Mouse (Mus musculus) cerebellum, postnatal 36 days (tissue): ENCODE results near the gene Gm5415.
"Not testable (repeated sequence)": the region's sequence is repeated elsewhere in the genome, so short reads cannot be mapped to it uniquely, and the experiment has no call there.

Experiments
- DNase-seq, 2 experiments: peaks; one replicate each; pipeline ENCODE4 v3.0.0; 2021 to 2022; ENCODE audit warnings: mixed read lengths in 2 of 2

Gm5415 gene

GRCm38 (mm10) chr1:32547194-32547593, at the start of gene Gm5415:
Gm5415 (minus strand) TSS chr1:32547294.
- DNase-seq, result not testable (repeated sequence)

DNA sequence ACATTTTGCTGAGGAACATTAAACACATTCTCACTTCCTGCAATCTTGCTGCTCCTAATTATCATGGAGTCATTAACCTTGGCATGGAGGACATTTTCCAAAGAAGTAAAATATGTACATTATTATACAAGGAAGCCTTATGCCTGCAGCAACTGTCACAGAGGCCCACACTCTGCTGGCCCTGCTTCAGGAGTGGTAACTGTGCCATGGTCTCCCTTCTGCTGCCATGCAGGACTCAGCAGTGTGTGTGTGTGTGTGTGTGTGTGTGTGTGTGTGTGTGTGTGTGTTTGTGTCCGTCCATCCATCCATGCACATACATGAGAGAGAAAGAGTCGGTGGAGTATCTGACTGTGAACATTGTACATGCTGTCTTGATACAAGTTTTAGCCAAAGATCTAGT, 21.8 kb upstream of the Gm5415 start:
- DNase-seq, result no peak

DNA sequence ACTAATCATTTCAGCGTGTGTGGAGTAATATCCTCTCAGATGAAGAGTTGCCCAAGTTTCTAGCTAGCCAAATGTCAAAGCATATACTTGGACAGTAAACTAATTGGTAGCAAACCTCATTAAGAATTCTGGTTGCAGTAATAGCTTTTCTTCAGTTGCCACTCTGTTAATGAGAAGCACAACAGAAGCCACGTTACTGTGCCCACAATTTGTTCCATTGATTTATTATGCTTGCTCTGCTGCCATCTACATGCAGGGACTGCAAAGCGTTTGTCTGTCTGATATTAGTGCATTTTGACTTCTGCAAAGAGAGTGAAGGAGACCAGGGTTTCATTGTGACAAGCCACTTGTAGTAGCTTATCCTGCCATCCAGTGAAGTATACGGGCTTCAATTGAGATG, 6.8 kb upstream of the Gm5415 start:
- DNase-seq, result peak in 1 of 2 experiments; percentile 4

- no peak for DNase-seq
These were observed 6.4 kb upstream of the Gm5415 start for GRCm38 (mm10) chr1:32553459-32553858.

- DNase-seq, result no peak
These were observed 43.7 kb downstream of the Gm5415 start for GRCm38 (mm10) chr1:32503381-32503780.
